Mouse (Mus musculus): Measurements from ENCODE around the gene Ier3. TPM values are rescaled to one million over a fixed set of nuclear protein-coding genes. Genes with fewer than 3 reads are reported as not detected.

Ier3 gene
- total RNA-seq, 2 experiments from 2014 or later, result 7.9 to 19.0 TPM

DNA sequence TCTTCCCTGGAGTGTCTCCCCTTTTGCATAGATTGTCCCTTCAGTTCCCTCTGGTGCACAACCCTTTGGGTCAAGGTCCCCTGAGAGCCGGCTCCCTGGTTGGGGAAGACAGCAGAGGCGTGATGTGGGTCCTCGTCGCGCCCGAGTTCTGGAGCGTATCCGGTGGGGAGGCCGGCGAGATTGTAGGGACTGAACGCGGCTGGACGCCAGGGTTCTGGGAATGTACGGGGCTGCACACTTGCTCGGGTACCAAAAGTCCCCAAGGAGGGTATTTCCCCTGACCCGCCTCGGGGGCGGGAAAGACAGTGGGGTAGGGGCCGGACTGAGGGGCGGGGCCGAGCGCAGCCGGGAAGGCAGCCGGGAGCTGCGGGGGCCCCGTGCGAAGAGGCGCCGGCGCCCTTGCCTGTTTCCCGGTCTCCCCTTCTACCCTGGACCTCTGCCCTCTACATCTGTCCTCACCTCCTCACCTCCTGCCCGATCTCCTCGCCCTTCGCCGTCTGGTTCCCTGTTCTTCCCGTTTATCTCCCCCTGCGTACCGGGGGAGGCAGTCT, 44.9 kb downstream of the Ier3 start:
- DNase-seq (ENCODE audit: low spot score in 2 of 2), result peak; percentile 77

DNA sequence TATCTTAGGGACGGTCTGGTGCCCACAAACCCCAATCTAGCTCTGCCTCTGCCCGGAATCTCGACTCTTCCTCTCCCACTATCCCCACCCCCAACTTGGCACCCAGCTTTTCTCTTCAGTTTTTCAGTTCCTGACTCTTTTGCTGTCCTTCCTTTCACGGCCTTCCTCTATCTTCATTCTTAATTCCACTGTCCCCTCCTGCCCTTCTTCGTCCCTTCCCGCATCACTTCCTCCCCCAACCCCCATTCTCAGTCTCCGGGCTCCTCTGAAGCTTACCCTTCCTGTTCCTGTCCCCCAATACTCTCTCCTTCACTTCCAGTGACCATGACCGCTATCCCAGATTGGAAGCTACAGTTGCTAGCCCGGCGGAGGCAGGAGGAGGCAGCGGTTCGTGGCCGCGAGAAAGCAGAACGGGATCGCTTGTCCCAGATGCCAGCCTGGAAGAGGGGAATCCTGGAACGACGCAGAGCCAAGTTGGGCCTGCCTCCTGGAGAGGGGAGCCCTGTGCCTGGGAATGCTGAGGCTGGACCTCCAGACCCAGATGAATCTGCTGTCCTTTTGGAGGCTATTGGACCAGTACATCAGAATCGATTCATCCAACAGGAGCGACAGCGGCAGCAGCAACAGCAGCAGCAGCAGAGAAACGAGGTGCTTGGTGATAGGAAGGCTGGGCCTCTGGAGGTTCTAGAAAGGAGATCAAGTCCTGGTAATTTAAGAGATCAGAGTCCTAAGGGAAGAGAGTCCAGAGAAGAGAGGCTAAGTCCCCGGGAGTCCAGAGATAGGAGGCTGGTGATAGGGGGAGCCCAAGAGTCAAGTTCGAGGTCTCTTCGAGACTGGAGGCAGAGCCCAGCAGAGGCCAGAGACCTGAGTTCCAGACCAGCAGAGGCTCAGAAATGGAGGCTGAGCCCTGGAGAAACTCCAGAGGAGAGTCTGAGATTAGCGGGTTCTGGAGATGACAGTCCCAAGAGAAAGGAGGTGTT, 45.7 kb downstream of the Ier3 start:
- DNase-seq (ENCODE audit: low spot score in 2 of 2), result peak; percentile 52 to 54

DNA sequence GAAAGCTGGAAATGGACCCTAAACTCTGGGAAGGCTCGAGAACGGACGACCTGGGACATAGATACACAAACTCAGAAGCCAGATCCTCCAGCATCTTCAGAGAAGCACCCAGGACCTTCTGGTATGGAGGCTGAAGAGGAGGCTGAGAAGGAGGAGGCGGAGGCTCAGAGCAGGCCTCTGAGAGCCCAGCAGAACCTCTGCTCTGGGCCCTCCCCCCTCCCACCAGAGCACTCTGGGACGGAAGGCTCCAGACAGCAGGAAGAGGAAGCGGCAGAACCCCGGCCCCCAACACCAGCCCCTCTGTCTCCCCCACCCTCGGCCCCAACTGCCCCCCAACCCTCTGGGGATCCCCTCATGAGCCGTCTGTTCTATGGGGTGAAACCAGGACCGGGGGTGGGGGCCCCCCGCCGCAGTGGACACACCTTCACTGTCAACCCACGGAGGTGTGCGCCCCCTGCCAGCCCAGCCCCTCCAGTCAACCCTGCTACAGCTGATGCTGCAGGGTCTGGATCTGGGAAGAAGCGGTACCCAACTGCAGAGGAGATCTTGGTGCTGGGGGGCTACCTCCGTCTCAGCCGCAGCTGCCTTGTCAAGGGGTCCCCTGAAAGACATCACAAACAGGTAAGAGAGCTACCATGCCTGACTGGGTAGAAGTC, 46.8 kb downstream of the Ier3 start:
- DNase-seq (ENCODE audit: low spot score in 2 of 2), result peak in 1 of 2 experiments; percentile 40

DNA sequence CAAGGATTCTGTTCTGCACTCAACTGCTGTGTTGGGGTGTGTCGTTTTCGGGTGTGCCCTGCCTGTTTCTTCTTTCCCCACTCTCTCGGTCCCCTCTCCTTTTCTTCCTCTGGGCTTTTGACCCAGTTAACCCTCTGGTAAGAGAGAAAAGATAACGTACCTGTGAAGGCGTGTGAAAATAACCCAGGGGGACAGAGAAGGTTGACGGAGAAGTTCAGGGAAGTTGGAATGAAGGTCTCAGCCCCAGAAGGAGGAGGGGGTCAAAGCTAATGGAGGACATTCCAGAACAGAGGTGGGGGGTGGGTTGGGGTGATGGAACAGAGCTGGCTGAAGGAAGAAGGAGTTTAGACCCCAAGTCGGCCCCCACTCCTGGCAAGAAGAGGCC, 47.5 kb downstream of the Ier3 start:
- DNase-seq (ENCODE audit: low spot score in 2 of 2), result peak in 1 of 2 experiments; percentile 13

DNA sequence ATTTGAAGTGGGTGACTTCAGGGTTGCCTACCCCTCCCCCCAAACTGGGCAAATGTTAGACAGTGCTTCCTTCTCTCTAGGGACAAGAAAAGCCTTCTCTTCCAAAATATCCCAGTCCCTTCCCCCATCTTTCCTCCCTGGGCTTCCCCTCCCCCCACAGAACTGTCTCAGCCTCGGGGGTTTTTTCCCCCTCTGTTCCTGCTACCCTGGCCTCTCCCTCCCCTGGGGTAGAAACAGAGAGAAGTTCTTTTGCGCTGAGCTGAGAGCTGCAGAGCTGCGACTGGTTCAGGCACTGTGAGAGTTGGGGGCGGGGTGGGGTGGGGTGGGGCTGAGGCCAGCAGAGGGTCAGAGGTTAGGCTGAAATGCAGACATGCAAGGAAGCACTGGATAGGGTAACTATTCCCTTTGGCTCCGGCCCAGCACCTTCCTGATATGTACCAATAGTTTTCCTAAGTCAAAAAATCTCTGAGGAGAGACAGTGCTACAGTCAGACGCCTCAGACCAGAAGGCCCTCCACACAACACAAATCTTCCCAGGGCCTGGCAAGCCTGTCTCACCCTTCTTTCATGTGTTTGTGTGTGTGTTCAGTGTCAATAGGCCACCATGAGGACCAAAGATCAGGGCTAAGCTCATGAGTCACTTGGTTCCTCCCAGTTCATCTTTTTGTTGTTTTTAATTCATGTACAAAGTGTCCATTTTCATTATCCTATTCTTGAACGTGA, 48.0 kb downstream of the Ier3 start:
- peak; percentile 45 to 55 for DNase-seq (ENCODE audit: low spot score in 2 of 2)

DNA sequence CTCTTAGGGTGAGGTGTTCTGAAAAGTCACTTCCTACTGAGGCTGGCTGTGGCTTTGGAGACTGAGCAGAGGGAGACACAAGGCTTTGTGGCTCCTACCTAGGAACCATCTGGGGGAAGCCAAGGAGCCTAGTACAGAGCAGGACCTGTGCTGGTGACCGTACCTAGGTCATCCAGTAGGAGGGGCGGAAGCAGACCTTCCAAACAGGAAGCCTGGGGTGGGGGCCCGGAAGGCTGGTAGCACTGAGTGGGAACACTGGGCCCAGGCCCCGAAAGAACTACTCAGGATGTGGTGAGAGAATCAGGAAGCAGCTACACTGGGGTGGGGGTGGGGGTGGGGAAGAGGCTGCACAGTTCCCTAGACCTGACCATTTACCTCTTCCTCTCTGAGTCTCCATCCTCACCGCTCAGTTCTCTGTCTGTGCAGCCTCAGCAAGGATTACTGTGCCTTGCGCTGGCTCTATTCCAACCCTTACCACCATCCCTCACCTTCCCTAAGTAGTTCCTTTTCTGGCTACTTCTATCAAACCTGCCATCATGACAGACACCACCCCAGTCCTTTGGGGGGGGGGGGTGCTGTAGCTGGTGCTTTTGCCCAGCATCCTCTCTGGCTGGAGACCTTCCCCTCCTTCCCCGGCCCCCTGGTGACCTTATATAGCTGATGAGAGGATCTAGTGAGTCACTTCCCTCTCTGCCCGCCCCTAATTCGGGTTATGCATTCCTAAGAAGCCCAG, 48.8 kb downstream of the Ier3 start:
- peak; percentile 65 for DNase-seq (ENCODE audit: low spot score in 2 of 2)

DNA sequence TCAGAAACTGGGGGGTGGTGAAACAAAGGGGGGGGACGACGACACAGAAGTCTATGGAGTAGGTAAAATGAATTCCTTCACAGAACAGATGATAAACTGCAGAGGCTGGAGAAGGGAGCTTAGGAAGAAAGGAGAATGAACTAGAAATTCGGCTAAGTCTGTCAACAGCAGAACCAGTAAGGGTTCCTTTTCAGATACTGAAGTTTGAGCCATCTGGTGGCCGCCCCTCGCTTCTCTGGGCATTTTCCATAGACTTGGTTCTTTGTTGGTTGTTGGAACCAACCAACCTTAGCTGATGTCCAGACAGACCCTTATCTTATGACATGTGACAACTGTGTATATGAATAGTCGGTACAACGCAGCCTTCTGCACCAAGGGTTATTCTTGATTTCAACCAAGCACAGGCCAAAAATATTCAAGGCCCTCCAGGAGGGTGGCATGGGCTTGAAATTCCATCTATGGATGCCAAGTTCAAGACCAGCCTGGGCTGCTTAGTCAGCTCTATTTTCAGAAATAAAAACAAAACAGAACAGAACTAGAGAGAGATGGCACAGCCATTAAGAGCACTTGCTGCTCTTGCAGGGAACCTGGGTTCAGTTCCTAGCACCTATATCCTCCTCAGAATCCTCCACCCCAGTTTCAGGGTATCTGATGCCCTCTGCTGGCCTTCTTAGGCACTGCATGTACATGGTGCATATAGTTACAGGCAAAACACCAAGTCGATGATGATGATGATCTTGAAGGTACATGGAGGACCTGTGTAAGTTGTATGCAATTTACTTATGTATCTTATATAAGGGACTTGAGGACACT, 49.6 kb downstream of the Ier3 start:
- DNase-seq (ENCODE audit: low spot score in 2 of 2), result peak; percentile 24 to 51

Small RNA genes lying within 50 kb of the gene (microRNA-seq; reads per million reads assigned to microRNA genes)
- gene Gm28033 (ENCODE audit: borderline number of aligned reads in 2 of 2), result 0 to 1.2 reads per million in 2 experiments

Other genes with a start within 250 kb of the Ier3 start
- gene Sfta2, start 220.1 kb upstream of the Ier3 start, total RNA-seq (2021), result not detected
- gene Gm9573, start 195.0 kb upstream of the Ier3 start, total RNA-seq (2021), result not detected
- not detected for gene Mucl3, start 178.0 kb upstream of the Ier3 start, total RNA-seq (2021)
- gene Vars2, start 154.1 kb upstream of the Ier3 start, total RNA-seq (2021), result 10 to 100 TPM; 37.2 to 38.7 TPM
- 10 to 100 TPM; 20.2 to 20.8 TPM for gene Gtf2h4, start 147.9 kb upstream of the Ier3 start, total RNA-seq (2021)
- gene Ddr1, start 117.1 kb upstream of the Ier3 start, total RNA-seq (2021), result 10 to 100 TPM; 33.5 to 44.1 TPM
- 10 to 100 TPM; 62.9 to 71.2 TPM for gene Flot1, start 1.5 kb downstream of the Ier3 start, total RNA-seq (2021)
- gene Tubb5, start 16.6 kb downstream of the Ier3 start, total RNA-seq (2021), result 100 to 1,000 TPM; 134 to 185 TPM
- 10 to 100 TPM; 11.5 to 16.7 TPM for gene Mdc1, start 19.8 kb downstream of the Ier3 start, total RNA-seq (2021)
- gene Nrm, start 39.6 kb downstream of the Ier3 start, total RNA-seq (2021), result 1 to 10 TPM; 2.3 TPM
- gene Ppp1r18, start 43.9 kb downstream of the Ier3 start, total RNA-seq (2021), result 10 to 100 TPM; 35.3 to 41.0 TPM
- gene Dhx16, start 58.1 kb downstream of the Ier3 start, total RNA-seq (2021), result 10 to 100 TPM; 43.3 to 48.3 TPM
- 10 to 100 TPM; 49.5 to 53.8 TPM for gene 2310061I04Rik, start 75.7 kb downstream of the Ier3 start, total RNA-seq (2021)
- 10 to 100 TPM; 43.9 to 44.5 TPM for gene Atat1, start 88.4 kb downstream of the Ier3 start, total RNA-seq (2021)
- gene Mrps18b, start 94.7 kb downstream of the Ier3 start, total RNA-seq (2021), result 100 to 1,000 TPM in 1 of 2 experiments, 10 to 100 TPM in 1; 93.5 to 102 TPM
- gene Ppp1r10, start 94.8 kb downstream of the Ier3 start, total RNA-seq (2021), result 10 to 100 TPM; 63.7 to 98.8 TPM
- gene Abcf1, start 148.1 kb downstream of the Ier3 start, total RNA-seq (2021), result 10 to 100 TPM; 80.0 to 95.8 TPM
- gene Gnl1, start 158.2 kb downstream of the Ier3 start, total RNA-seq (2021), result 10 to 100 TPM; 47.9 to 55.9 TPM
- 10 to 100 TPM; 17.5 to 22.8 TPM for gene Prr3, start 158.6 kb downstream of the Ier3 start, total RNA-seq (2021)
- gene H2-T24, start 198.9 kb downstream of the Ier3 start, total RNA-seq (2021), result 1 to 10 TPM; 7.5 to 8.1 TPM
- 100 to 1,000 TPM in 1 of 2 experiments, 10 to 100 TPM in 1; 68.0 to 139 TPM for gene H2-T23, start 211.2 kb downstream of the Ier3 start, total RNA-seq (2021)
- 10 to 100 TPM; 33.0 to 61.5 TPM for gene H2-T22, start 221.1 kb downstream of the Ier3 start, total RNA-seq (2021)
- gene Gm6034, start 221.3 kb downstream of the Ier3 start, total RNA-seq (2021), result not detected
- gene Gm11127, start 236.7 kb downstream of the Ier3 start, total RNA-seq (2021), result 10 to 100 TPM in 1 of 2 experiments, 1 to 10 TPM in 1; 7.0 to 18.8 TPM

Data from adrenal gland, adult 18-20 months (tissue).